Mouse (Mus musculus) erythroblast, embryonic 14.5 days (primary cell): ENCODE data around the gene Slfn1.

Source experiments
- GATA1 ChIP-seq: IDR thresholded peaks from 2 replicates; pipeline ENCODE4 v1.6.1; 2012; ENCODE audit warnings: low read length, inconsistent platforms, mixed read lengths
- TAL1 ChIP-seq: IDR thresholded peaks from 3 replicates; pipeline ENCODE4 v1.6.1; 2012; ENCODE audit warnings: low read length, inconsistent platforms, mixed read lengths

DNA sequence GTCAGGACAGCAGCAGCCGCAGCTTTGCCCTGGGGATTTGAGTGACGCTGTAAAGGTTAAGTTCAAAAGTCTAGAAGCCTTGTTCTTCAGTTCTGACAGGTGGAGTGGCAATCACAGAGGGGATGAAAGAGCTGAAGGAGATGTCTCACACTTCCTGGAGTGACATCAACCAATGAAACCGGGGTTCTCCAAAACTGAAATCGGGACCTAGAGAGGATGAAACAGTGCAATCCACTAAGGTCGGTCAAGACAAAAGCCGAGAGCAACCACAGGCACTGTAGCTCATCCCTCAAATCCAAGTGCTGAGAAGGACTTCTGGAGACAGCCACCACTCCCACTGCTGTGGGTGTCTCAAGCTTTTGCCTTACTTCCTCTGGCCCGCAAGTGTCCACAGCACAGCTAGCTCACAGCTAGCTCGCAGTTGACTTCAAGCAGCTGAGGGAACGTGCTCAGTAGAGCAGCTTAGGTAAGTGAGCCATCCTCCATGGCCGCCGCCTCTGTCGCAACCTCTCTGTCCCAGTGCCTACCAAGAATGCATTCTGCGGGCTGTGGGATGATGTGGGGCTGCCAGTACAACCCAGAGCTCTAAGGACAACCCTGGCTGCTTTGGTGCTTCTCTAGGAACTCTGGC lies at the start of gene Slfn1:
- TF ChIP-seq GATA1 = no peak
- no peak for TF ChIP-seq TAL1
